In the genomic region with DNA sequence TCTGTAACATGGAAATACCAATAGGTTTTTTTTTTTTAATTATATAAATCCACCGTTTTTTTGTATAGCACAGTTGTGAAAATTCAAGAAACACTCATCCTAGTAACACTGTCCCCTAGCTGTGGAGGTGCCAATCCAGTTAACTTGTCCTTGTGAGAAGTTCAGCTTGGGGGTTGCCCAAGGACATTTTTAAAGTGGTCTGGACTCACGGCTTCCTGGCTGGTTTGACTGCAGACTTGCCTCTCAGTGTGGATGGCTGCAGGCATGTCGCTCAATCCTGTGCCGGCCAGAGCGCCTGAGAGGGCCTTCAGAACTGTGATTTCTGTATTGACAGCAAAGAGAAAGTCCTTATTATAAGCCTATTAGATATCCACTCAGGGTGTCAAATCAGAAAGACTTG, we compare ENCODE assay signal across 18 mouse cellular contexts. TPM values are rescaled to one million over a fixed set of nuclear protein-coding genes. Genes with fewer than 3 reads are reported as not detected.
DNase-seq lines count a peak whose midpoint lies in the region; TF ChIP-seq lines count a peak whose summit lies in the region.
"Had no signal": no experiment of that assay in that cellular context is flagged by ENCODE, and none has a peak within 500 bp of the region (broad histone marks: within the 10 kb centered on the region; RNA-seq: fewer than 3 reads in every experiment).

No protein-coding gene starts in this region.

- peaks cover 24% of the 10 kb centered on the region; the same call in 1 of the 2 replicates for H3K79me2 ChIP-seq in liver, adult 2 months (ENCODE audit: control insufficient read depth, insufficient read depth, low read length)

- H3K9ac ChIP-seq in liver, adult 2 months (ENCODE audit: low read depth, low read length) = no peak overlapping the region
- H3K9ac ChIP-seq: forebrain, postnatal 0 days; stomach, embryonic 15.5 days had no signal

- H3K4me3 ChIP-seq in liver, adult 2 months (ENCODE audit: insufficient read depth, low read depth, low read length) = no peak overlapping the region
- H3K4me3 ChIP-seq: embryonic facial prominence, embryonic 10.5 days; erythroblast, embryonic 14.5 days; midbrain, embryonic 10.5 days; stomach, embryonic 15.5 days had no signal

- no peak for TF ChIP-seq CTCF in liver, adult 2 months (IDR thresholded peaks at IDR 0.05; ENCODE audit: low read depth, low read length)

- H3K4me1 ChIP-seq in liver, adult 2 months (ENCODE audit: control insufficient read depth, insufficient read depth, low read length) = peaks cover 24% of the 10 kb centered on the region

- H3K27ac ChIP-seq in liver, adult 2 months (replicated peaks; ENCODE audit: insufficient read depth, low read depth, low read length) = peak overlapping the region; percentile 43
- H3K27ac ChIP-seq: embryonic facial prominence, embryonic 10.5 days; stomach, embryonic 15.5 days had no signal

- H3K27me3 ChIP-seq in liver, adult 2 months (ENCODE audit: control insufficient read depth, insufficient read depth, low read length) = no peaks in the 10 kb centered on the region
- H3K27me3 ChIP-seq: stomach, embryonic 15.5 days had no signal

- H3K36me3 ChIP-seq in liver, adult 2 months (ENCODE audit: control insufficient read depth, insufficient read depth, low read length) = peaks cover 1% of the 10 kb centered on the region; the same call in 1 of the 2 replicates
- H3K36me3 ChIP-seq: stomach, embryonic 15.5 days had no signal

- peak; percentile 52 to 78 for DNase-seq in adrenal gland, adult (ENCODE audit: inconsistent age in 2 of 2, low spot score in 1 of 2)
- DNase-seq in adrenal gland, postnatal 4 days (ENCODE audit: low spot score in 2 of 2) = no peak
- peak; percentile 64 for DNase-seq in liver, adult 2 months (ENCODE audit: extremely low read depth, low read depth, low spot score)
- DNase-seq in liver = no peak
- DNase-seq in heart, postnatal 4 days = peak; percentile 35
- no peak for DNase-seq in gastrocnemius, postnatal 25 days
- no peak for DNase-seq in cerebellum, adult 9-11 months
- no peak for DNase-seq in cerebellum, adult 18-20 months
- DNase-seq: cerebellum, postnatal 10 days; forebrain, postnatal 0 days; gastrocnemius, postnatal 14 days; kidney, postnatal 10 days; layer of hippocampus, adult 9-11 months; right cerebral cortex, postnatal 4 days had no signal

- TF ChIP-seq POLR2A in liver, adult 2 months (IDR thresholded peaks at IDR 0.05; ENCODE audit: extremely low read depth, insufficient read depth, low read length) = no peak

- WGBS in liver, adult 2 months = 20% methylated on average over 5 of the region's 5 CpGs

RNA-seq across cellular contexts. Expression of a gene that starts 3.4 kb away (rescaled TPM):
- 10 to 100 TPM; 21.2 to 21.6 TPM for total RNA-seq in adrenal gland, postnatal 4 days (2021)
- total RNA-seq in liver, adult 2 months (2014; rRNA removed) = 6.2 and 6.4 TPM in 2 replicates
- polyA plus RNA-seq in liver, adult 2 months (2012; rRNA removed) = 5.7 and 6.1 TPM in 2 replicates
- total RNA-seq in heart, postnatal 4 days (2021) = 10 to 100 TPM; 24.8 to 25.2 TPM
- 1 to 10 TPM; 7.0 to 7.3 TPM for total RNA-seq in gastrocnemius, postnatal 25 days (2021)

Comparison
In these comparisons a context has a peak if more than half of its experiments do, and no peak if none do; other contexts are left out.
1. DNase-seq: peak in adrenal gland, adult (2 of 2), liver, adult 2 months (single experiment) and heart, postnatal 4 days (single experiment); none in adrenal gland, postnatal 4 days (0 of 2), liver (single experiment), gastrocnemius, postnatal 25 days (single experiment), cerebellum, adult 9-11 months (single experiment) and cerebellum, adult 18-20 months (0 of 2).